Mouse (Mus musculus): ENCODE data around the gene Rbfox1. TPM values are rescaled to one million over a fixed set of nuclear protein-coding genes. Genes with fewer than 3 reads are reported as not detected.

Gene Rbfox1
- polyA plus RNA-seq, 1 experiment, result not detected

GRCm38 (mm10) chr16:7145505-7145904 lies 1260.3 kb downstream of the Rbfox1 start:
- TF ChIP-seq EP300 (IDR thresholded peaks at IDR 0.05; ENCODE audit: insufficient read depth, low read depth, low read length) (no peak), POLR2A (IDR thresholded peaks at IDR 0.05; ENCODE audit: insufficient read depth, low read length) (no peak), CTCF (IDR thresholded peaks at IDR 0.05; ENCODE audit: low read depth, low read length) (no peak)
- no peak overlapping the region for H3K27ac ChIP-seq (ENCODE audit: insufficient read depth, low read length)
- H3K4me1 ChIP-seq (ENCODE audit: control insufficient read depth, insufficient read depth, low read length), result no peaks in the 10 kb centered on the region
- H3K36me3 ChIP-seq (ENCODE audit: control insufficient read depth, insufficient read depth, low read length, poor library complexity, severe bottlenecking), result no peaks in the 10 kb centered on the region
- no peaks in the 10 kb centered on the region for H3K9me3 ChIP-seq (replicated peaks; ENCODE audit: control insufficient read depth, insufficient read depth, low read length, poor library complexity, severe bottlenecking)
- no peak overlapping the region for H3K9ac ChIP-seq (ENCODE audit: low read depth, poor library complexity, severe bottlenecking)
- H3K27me3 ChIP-seq (ENCODE audit: control insufficient read depth, insufficient read depth, low read length, poor library complexity, severe bottlenecking), result no peaks in the 10 kb centered on the region
- H3K4me3 ChIP-seq (ENCODE audit: low read depth, low read length), result no peak overlapping the region

GRCm38 (mm10) chr16:7146454-7146853 lies 1261.3 kb downstream of the Rbfox1 start:
- TF ChIP-seq EP300 (IDR thresholded peaks at IDR 0.05; ENCODE audit: insufficient read depth, low read depth, low read length) (no peak), POLR2A (IDR thresholded peaks at IDR 0.05; ENCODE audit: insufficient read depth, low read length) (no peak), CTCF (IDR thresholded peaks at IDR 0.05; ENCODE audit: low read depth, low read length) (no peak)
- H3K9me3 ChIP-seq (replicated peaks; ENCODE audit: control insufficient read depth, insufficient read depth, low read length, poor library complexity, severe bottlenecking), result no peaks in the 10 kb centered on the region
- H3K27me3 ChIP-seq (ENCODE audit: control insufficient read depth, insufficient read depth, low read length, poor library complexity, severe bottlenecking), result no peaks in the 10 kb centered on the region
- no peaks in the 10 kb centered on the region for H3K4me1 ChIP-seq (ENCODE audit: control insufficient read depth, insufficient read depth, low read length)
- no peak overlapping the region for H3K4me3 ChIP-seq (ENCODE audit: low read depth, low read length)
- no peak overlapping the region for H3K27ac ChIP-seq (ENCODE audit: insufficient read depth, low read length)
- no peaks in the 10 kb centered on the region for H3K36me3 ChIP-seq (ENCODE audit: control insufficient read depth, insufficient read depth, low read length, poor library complexity, severe bottlenecking)
- H3K9ac ChIP-seq (ENCODE audit: low read depth, poor library complexity, severe bottlenecking), result no peak overlapping the region

GRCm38 (mm10) chr16:7147884-7148283 lies 1262.7 kb downstream of the Rbfox1 start:
- H3K9me3 ChIP-seq (replicated peaks; ENCODE audit: control insufficient read depth, insufficient read depth, low read length, poor library complexity, severe bottlenecking), result no peaks in the 10 kb centered on the region
- H3K9ac ChIP-seq (ENCODE audit: low read depth, poor library complexity, severe bottlenecking), result no peak overlapping the region
- H3K36me3 ChIP-seq (ENCODE audit: control insufficient read depth, insufficient read depth, low read length, poor library complexity, severe bottlenecking), result no peaks in the 10 kb centered on the region
- no peaks in the 10 kb centered on the region for H3K27me3 ChIP-seq (ENCODE audit: control insufficient read depth, insufficient read depth, low read length, poor library complexity, severe bottlenecking)
- H3K27ac ChIP-seq (ENCODE audit: insufficient read depth, low read length), result no peak overlapping the region
- no peaks in the 10 kb centered on the region for H3K4me1 ChIP-seq (ENCODE audit: control insufficient read depth, insufficient read depth, low read length)
- no peak overlapping the region for H3K4me3 ChIP-seq (ENCODE audit: low read depth, low read length)
- TF ChIP-seq EP300 (IDR thresholded peaks at IDR 0.05; ENCODE audit: insufficient read depth, low read depth, low read length) (no peak), CTCF (IDR thresholded peaks at IDR 0.05; ENCODE audit: low read depth, low read length) (no peak), POLR2A (IDR thresholded peaks at IDR 0.05; ENCODE audit: insufficient read depth, low read length) (no peak)

- H3K4me1 ChIP-seq (ENCODE audit: control insufficient read depth, insufficient read depth, low read length), result no peaks in the 10 kb centered on the region
- peak overlapping the region; percentile 60 for H3K4me3 ChIP-seq (ENCODE audit: low read depth, low read length)
- no peak overlapping the region for H3K27ac ChIP-seq (ENCODE audit: insufficient read depth, low read length)
- TF ChIP-seq EP300 (IDR thresholded peaks at IDR 0.05; ENCODE audit: insufficient read depth, low read depth, low read length) (no peak), POLR2A (IDR thresholded peaks at IDR 0.05; ENCODE audit: insufficient read depth, low read length) (no peak), CTCF (IDR thresholded peaks at IDR 0.05; ENCODE audit: low read depth, low read length) (no peak)
- H3K27me3 ChIP-seq (ENCODE audit: control insufficient read depth, insufficient read depth, low read length, poor library complexity, severe bottlenecking), result no peaks in the 10 kb centered on the region
- 0 out of 2 replicates have a peak overlapping the region, but pooled peaks have one; percentile 29 for H3K9ac ChIP-seq (ENCODE audit: low read depth, poor library complexity, severe bottlenecking)
- no peaks in the 10 kb centered on the region for H3K36me3 ChIP-seq (ENCODE audit: control insufficient read depth, insufficient read depth, low read length, poor library complexity, severe bottlenecking)
- H3K9me3 ChIP-seq (replicated peaks; ENCODE audit: control insufficient read depth, insufficient read depth, low read length, poor library complexity, severe bottlenecking), result no peaks in the 10 kb centered on the region
These were observed 1264.1 kb downstream of the Rbfox1 start for GRCm38 (mm10) chr16:7149106-7149899.

- no peaks in the 10 kb centered on the region for H3K9me3 ChIP-seq (replicated peaks; ENCODE audit: control insufficient read depth, insufficient read depth, low read length, poor library complexity, severe bottlenecking)
- H3K27ac ChIP-seq (ENCODE audit: insufficient read depth, low read length), result no peak overlapping the region
- TF ChIP-seq CTCF (IDR thresholded peaks at IDR 0.05; ENCODE audit: low read depth, low read length), result no peak
- no peak for TF ChIP-seq POLR2A (IDR thresholded peaks at IDR 0.05; ENCODE audit: insufficient read depth, low read length)
- no peak for TF ChIP-seq EP300 (IDR thresholded peaks at IDR 0.05; ENCODE audit: insufficient read depth, low read depth, low read length)
- no peaks in the 10 kb centered on the region for H3K4me1 ChIP-seq (ENCODE audit: control insufficient read depth, insufficient read depth, low read length)
- no peaks in the 10 kb centered on the region for H3K27me3 ChIP-seq (ENCODE audit: control insufficient read depth, insufficient read depth, low read length, poor library complexity, severe bottlenecking)
- H3K36me3 ChIP-seq (ENCODE audit: control insufficient read depth, insufficient read depth, low read length, poor library complexity, severe bottlenecking), result no peaks in the 10 kb centered on the region
- no peak overlapping the region for H3K9ac ChIP-seq (ENCODE audit: low read depth, poor library complexity, severe bottlenecking)
- H3K4me3 ChIP-seq (ENCODE audit: low read depth, low read length), result no peak overlapping the region
These were observed 1265.1 kb downstream of the Rbfox1 start for GRCm38 (mm10) chr16:7150201-7150791.

- H3K9me3 ChIP-seq (replicated peaks; ENCODE audit: control insufficient read depth, insufficient read depth, low read length, poor library complexity, severe bottlenecking), result no peaks in the 10 kb centered on the region
- no peak for TF ChIP-seq EP300 (IDR thresholded peaks at IDR 0.05; ENCODE audit: insufficient read depth, low read depth, low read length)
- no peak for TF ChIP-seq CTCF (IDR thresholded peaks at IDR 0.05; ENCODE audit: low read depth, low read length)
- TF ChIP-seq POLR2A (IDR thresholded peaks at IDR 0.05; ENCODE audit: insufficient read depth, low read length), result no peak
- no peak overlapping the region for H3K27ac ChIP-seq (ENCODE audit: insufficient read depth, low read length)
- no peaks in the 10 kb centered on the region for H3K36me3 ChIP-seq (ENCODE audit: control insufficient read depth, insufficient read depth, low read length, poor library complexity, severe bottlenecking)
- no peaks in the 10 kb centered on the region for H3K27me3 ChIP-seq (ENCODE audit: control insufficient read depth, insufficient read depth, low read length, poor library complexity, severe bottlenecking)
- H3K4me3 ChIP-seq (ENCODE audit: low read depth, low read length), result no peak overlapping the region
- H3K4me1 ChIP-seq (ENCODE audit: control insufficient read depth, insufficient read depth, low read length), result no peaks in the 10 kb centered on the region
- no peak overlapping the region for H3K9ac ChIP-seq (ENCODE audit: low read depth, poor library complexity, severe bottlenecking)
These were observed 1267.2 kb downstream of the Rbfox1 start for GRCm38 (mm10) chr16:7152401-7152800.
